Mouse (Mus musculus): ENCODE data around the gene Pih1d3. TPM values are rescaled to one million over a fixed set of nuclear protein-coding genes. Genes with fewer than 3 reads are reported as not detected.

Gene Pih1d3
- polyA plus RNA-seq (2017; shearing (Covaris generic)) = not detected

GRCm38 (mm10) chr1:31222564-31222963, at the start of gene Pih1d3, which contains the start of gene 4931428L18Rik:
Gene Pih1d3 (plus strand): TSS chr1:31222838.
Gene 4931428L18Rik (minus strand): TSS chr1:31222684.

GRCm38 (mm10) chr1:31176101-31176500, 46.5 kb upstream of the Pih1d3 start, which contains the start of gene Lgsn:
Gene Lgsn (plus strand): TSS chr1:31176401.

Other genes starting within 250 kb of the Pih1d3 start
- gene AC153137.1, start 244.9 kb upstream of the Pih1d3 start, polyA plus RNA-seq (2017; shearing (Covaris generic)) = not detected
- gene Lgsn, start 46.4 kb upstream of the Pih1d3 start, polyA plus RNA-seq (2017; shearing (Covaris generic)) = not detected
- not detected for gene 4931428L18Rik, start 154 bp upstream of the Pih1d3 start, polyA plus RNA-seq (2017; shearing (Covaris generic))

Measured in activated CD4-positive, CD25-positive, alpha-beta regulatory T cell (primary cell).